Mouse (Mus musculus) gastrocnemius, postnatal 25 days (tissue): ENCODE measurements around the gene Ifi202b. TPM values are rescaled to one million over a fixed set of nuclear protein-coding genes. Genes with fewer than 3 reads are reported as not detected.

ENCODE experiments used
- total RNA-seq, 2 experiments: library from RNA; stranded (reverse); gene quantifications; 1 replicate in 1 of 2; 2 replicates in 1 of 2; pipeline ENCODE4 v1.2.3; 2021

Ifi202b gene
- total RNA-seq, 2 experiments from 2014 or later, result not detected

Other genes with a start within 250 kb of the Ifi202b start
- gene Ifi207, start 241.0 kb downstream of the Ifi202b start, total RNA-seq, result 1 to 10 TPM; 2.2 to 2.9 TPM
- 1 to 10 TPM; 2.7 to 3.6 TPM for gene Ifi204, start 215.8 kb downstream of the Ifi202b start, total RNA-seq
- gene Ifi211, start 69.7 kb downstream of the Ifi202b start, total RNA-seq, result 1 to 10 TPM; 1.5 to 3.0 TPM
- gene Mndal, start 40.3 kb downstream of the Ifi202b start, total RNA-seq, result 1 to 10 TPM; 3.8 to 4.6 TPM
- 1 to 10 TPM; 4.0 to 5.2 TPM for gene Ifi203, start 40.1 kb downstream of the Ifi202b start, total RNA-seq
- gene Ifi205, start 49.1 kb upstream of the Ifi202b start, total RNA-seq, result 10 to 100 TPM in 1 of 2 experiments, 1 to 10 TPM in 1; 3.7 to 11.7 TPM
- not detected for gene Olfr433, start 58.0 kb upstream of the Ifi202b start, total RNA-seq
- gene Olfr432, start 66.5 kb upstream of the Ifi202b start, total RNA-seq, result not detected
- not detected for gene Olfr430, start 83.9 kb upstream of the Ifi202b start, total RNA-seq
- not detected for gene Olfr429, start 101.6 kb upstream of the Ifi202b start, total RNA-seq
- gene Olfr427, start 114.1 kb upstream of the Ifi202b start, total RNA-seq, result not detected
- gene Olfr231, start 138.4 kb upstream of the Ifi202b start, total RNA-seq, result not detected
- not detected for gene Olfr424, start 148.8 kb upstream of the Ifi202b start, total RNA-seq
- gene Olfr420, start 172.9 kb upstream of the Ifi202b start, total RNA-seq, result not detected
- under 1 TPM; 0.08 to 0.67 TPM for gene Spta1, start 190.0 kb upstream of the Ifi202b start, total RNA-seq